Mouse (Mus musculus): Measurements from ENCODE around the gene Ubald2. TPM values are rescaled to one million over a fixed set of nuclear protein-coding genes. Genes with fewer than 3 reads are reported as not detected.

Ubald2 gene
- total and polyA plus RNA-seq, 3 experiments: 56.8 to 77.7 TPM; not detected in 1

GRCm38 (mm10) chr11:116456234-116456633 lies 22.3 kb downstream of the Ubald2 start:
- H3K9ac ChIP-seq (ENCODE audit: control insufficient read depth, low read depth, low read length, poor library complexity, severe bottlenecking): no peak overlapping the region
- no peaks in the 10 kb centered on the region for H3K79me2 ChIP-seq (ENCODE audit: control insufficient read depth, insufficient read depth, low read length, poor library complexity)
- no peaks in the 10 kb centered on the region for H3K4me1 ChIP-seq (ENCODE audit: control insufficient read depth in 1 of 2, insufficient read depth in 2 of 2, low read length in 2 of 2)
- no peaks in the 10 kb centered on the region for H3K36me3 ChIP-seq (ENCODE audit: control insufficient read depth in 1 of 2, insufficient read depth in 2 of 2, low read length in 2 of 2)
- H3K27me3 ChIP-seq (ENCODE audit: control insufficient read depth in 1 of 2, insufficient read depth in 2 of 2, low read length in 2 of 2): no peaks in the 10 kb centered on the region
- no peak overlapping the region for H3K4me3 ChIP-seq (ENCODE audit: control insufficient read depth in 1 of 2, insufficient read depth in 1 of 2, low read depth in 2 of 2, low read length in 2 of 2)
- no peak overlapping the region for H3K27ac ChIP-seq (ENCODE audit: control insufficient read depth, low read depth, low read length)
- H3K9me3 ChIP-seq (replicated peaks; ENCODE audit: insufficient read depth, low read length): no peaks in the 10 kb centered on the region
- no peak for TF ChIP-seq ZKSCAN1 (IDR thresholded peaks at IDR 0.05; ENCODE audit: low read depth, low read length)
- TF ChIP-seq MYC (IDR thresholded peaks at IDR 0.05; ENCODE audit: low read depth, low read length): no peak
- TF ChIP-seq MXI1 (IDR thresholded peaks at IDR 0.05; ENCODE audit: low read depth, low read length): no peak
- no peak for TF ChIP-seq POLR2AphosphoS2 (IDR thresholded peaks at IDR 0.05; ENCODE audit: low read length)
- no peak for TF ChIP-seq MYB (IDR thresholded peaks at IDR 0.05; ENCODE audit: low read depth, low read length)
- no peak for TF ChIP-seq TCF12 (IDR thresholded peaks at IDR 0.05; ENCODE audit: low read depth, low read length)
- no peak for TF ChIP-seq RAD21 (IDR thresholded peaks at IDR 0.05; ENCODE audit: low read depth, low read length)
- TF ChIP-seq TBP (IDR thresholded peaks at IDR 0.05; ENCODE audit: low read depth, low read length): no peak
- no peak for DNase-seq (ENCODE audit: low read depth, low spot score)

- Histone ChIP-seq H3K79me2 (ENCODE audit: control insufficient read depth, insufficient read depth, low read length, poor library complexity) (no peaks in the 10 kb centered on the region), H3K27me3 (ENCODE audit: control insufficient read depth in 1 of 2, insufficient read depth in 2 of 2, low read length in 2 of 2) (no peaks in the 10 kb centered on the region), H3K36me3 (ENCODE audit: control insufficient read depth in 1 of 2, insufficient read depth in 2 of 2, low read length in 2 of 2) (peaks cover 0 to 2% of the 10 kb centered on the region in 2 experiments; a peak in 1 of 4 replicates), H3K4me1 (ENCODE audit: control insufficient read depth in 1 of 2, insufficient read depth in 2 of 2, low read length in 2 of 2) (peaks cover 0 to 3% of the 10 kb centered on the region in 2 experiments; a peak in 2 of 4 replicates), H3K9me3 (replicated peaks; ENCODE audit: insufficient read depth, low read length) (no peaks in the 10 kb centered on the region), H3K27ac (ENCODE audit: control insufficient read depth, low read depth, low read length) (no peak overlapping the region), H3K4me3 (ENCODE audit: control insufficient read depth in 1 of 2, insufficient read depth in 1 of 2, low read depth in 2 of 2, low read length in 2 of 2) (no peak overlapping the region), H3K9ac (ENCODE audit: control insufficient read depth, low read depth, low read length, poor library complexity, severe bottlenecking) (no peak overlapping the region)
- no peak for TF ChIP-seq BHLHE40 (IDR thresholded peaks at IDR 0.05; ENCODE audit: borderline replicate concordance, low read depth, low read length)
- TF ChIP-seq SIN3A (IDR thresholded peaks at IDR 0.05; ENCODE audit: low read length): no peak
- no peak for TF ChIP-seq ZNF384 (IDR thresholded peaks at IDR 0.05; ENCODE audit: low read depth, low read length)
- no peak for TF ChIP-seq TCF12 (IDR thresholded peaks at IDR 0.05; ENCODE audit: low read depth, low read length)
- TF ChIP-seq CHD2 (IDR thresholded peaks at IDR 0.05; ENCODE audit: low read length): no peak
- TF ChIP-seq KAT2A (conservative IDR thresholded peaks at IDR 0.05; ENCODE audit: low read depth, low read length): no peak
- TF ChIP-seq SMC3 (IDR thresholded peaks at IDR 0.05; ENCODE audit: low read depth, low read length): no peak
- no peak for TF ChIP-seq MAX (IDR thresholded peaks at IDR 0.05; ENCODE audit: low read length)
- TF ChIP-seq TBP (IDR thresholded peaks at IDR 0.05; ENCODE audit: low read depth, low read length): no peak
- no peak for DNase-seq (ENCODE audit: low read depth, low spot score)
Observed at GRCm38 (mm10) chr11:116459786-116460185, 25.9 kb downstream of the Ubald2 start.

GRCm38 (mm10) chr11:116463338-116463737 lies 29.4 kb downstream of the Ubald2 start:
- peaks cover 0 to 3% of the 10 kb centered on the region in 2 experiments; a peak in 2 of 4 replicates for H3K4me1 ChIP-seq (ENCODE audit: control insufficient read depth in 1 of 2, insufficient read depth in 2 of 2, low read length in 2 of 2)
- no peaks in the 10 kb centered on the region for H3K79me2 ChIP-seq (ENCODE audit: control insufficient read depth, insufficient read depth, low read length, poor library complexity)
- peaks cover 0 to 2% of the 10 kb centered on the region in 2 experiments; a peak in 1 of 4 replicates for H3K36me3 ChIP-seq (ENCODE audit: control insufficient read depth in 1 of 2, insufficient read depth in 2 of 2, low read length in 2 of 2)
- H3K9me3 ChIP-seq (replicated peaks; ENCODE audit: insufficient read depth, low read length): no peaks in the 10 kb centered on the region
- no peaks in the 10 kb centered on the region for H3K27me3 ChIP-seq (ENCODE audit: control insufficient read depth in 1 of 2, insufficient read depth in 2 of 2, low read length in 2 of 2)
- H3K9ac ChIP-seq (ENCODE audit: control insufficient read depth, low read depth, low read length, poor library complexity, severe bottlenecking): no peak overlapping the region
- no peak overlapping the region for H3K27ac ChIP-seq (ENCODE audit: control insufficient read depth, low read depth, low read length)
- no peak for DNase-seq (ENCODE audit: low read depth, low spot score)
- TF ChIP-seq ZKSCAN1 (IDR thresholded peaks at IDR 0.05; ENCODE audit: low read depth, low read length) (no peak), CHD1 (IDR thresholded peaks at IDR 0.05; ENCODE audit: low read depth, low read length) (no peak), POLR2A (IDR thresholded peaks at IDR 0.05; ENCODE audit: control insufficient read depth in 1 of 2, insufficient read depth in 1 of 2, low read depth in 1 of 2, low read length in 2 of 2, poor library complexity in 1 of 2) (no peak), NRF1 (IDR thresholded peaks at IDR 0.05; ENCODE audit: insufficient read depth, low read depth, low read length, poor library complexity, severe bottlenecking) (no peak), USF2 (IDR thresholded peaks at IDR 0.05; ENCODE audit: borderline replicate concordance in 1 of 2, insufficient read depth in 1 of 2, low read depth in 1 of 2, low read length in 2 of 2) (no peak), ZNF384 (IDR thresholded peaks at IDR 0.05; ENCODE audit: low read depth, low read length) (no peak), TAL1 (IDR thresholded peaks at IDR 0.05; ENCODE audit: low read length) (no peak), POLR2AphosphoS5 (IDR thresholded peaks at IDR 0.05; ENCODE audit: borderline replicate concordance, low read depth, low read length) (no peak), MAZ (IDR thresholded peaks at IDR 0.05; ENCODE audit: low read depth, low read length) (no peak)
- H3K4me3 ChIP-seq (ENCODE audit: control insufficient read depth in 1 of 2, insufficient read depth in 1 of 2, low read depth in 2 of 2, low read length in 2 of 2): no peak overlapping the region
